Mouse (Mus musculus) large intestine, adult 2 months (tissue): Measurements from ENCODE around the gene Cd47. TPM values are rescaled to one million over a fixed set of nuclear protein-coding genes. Genes with fewer than 3 reads are reported as not detected.

Experiments
- DNase-seq: peaks from one replicate; pipeline ENCODE4 v3.0.0-alpha.2; 2012; ENCODE audit warnings: low read depth, low spot score
- WGBS: fragments of 180-500 bp; shearing (Covaris S2); methylation state at CpG from one replicate; pipeline ENCODE4 v1.1.7; 2018; 5-methylcytosine and 5-hydroxymethylcytosine counted together
- polyA plus RNA-seq: library from polyadenylated mRNA; depleted of rRNA; stranded (reverse); fragments of >200 nt; gene quantifications from 2 replicates; pipeline ENCODE4 v1.2.3, GENCODE M21; 2012

The Cd47 gene
- polyA plus RNA-seq, 1 experiment = 57.3 TPM

DNA sequence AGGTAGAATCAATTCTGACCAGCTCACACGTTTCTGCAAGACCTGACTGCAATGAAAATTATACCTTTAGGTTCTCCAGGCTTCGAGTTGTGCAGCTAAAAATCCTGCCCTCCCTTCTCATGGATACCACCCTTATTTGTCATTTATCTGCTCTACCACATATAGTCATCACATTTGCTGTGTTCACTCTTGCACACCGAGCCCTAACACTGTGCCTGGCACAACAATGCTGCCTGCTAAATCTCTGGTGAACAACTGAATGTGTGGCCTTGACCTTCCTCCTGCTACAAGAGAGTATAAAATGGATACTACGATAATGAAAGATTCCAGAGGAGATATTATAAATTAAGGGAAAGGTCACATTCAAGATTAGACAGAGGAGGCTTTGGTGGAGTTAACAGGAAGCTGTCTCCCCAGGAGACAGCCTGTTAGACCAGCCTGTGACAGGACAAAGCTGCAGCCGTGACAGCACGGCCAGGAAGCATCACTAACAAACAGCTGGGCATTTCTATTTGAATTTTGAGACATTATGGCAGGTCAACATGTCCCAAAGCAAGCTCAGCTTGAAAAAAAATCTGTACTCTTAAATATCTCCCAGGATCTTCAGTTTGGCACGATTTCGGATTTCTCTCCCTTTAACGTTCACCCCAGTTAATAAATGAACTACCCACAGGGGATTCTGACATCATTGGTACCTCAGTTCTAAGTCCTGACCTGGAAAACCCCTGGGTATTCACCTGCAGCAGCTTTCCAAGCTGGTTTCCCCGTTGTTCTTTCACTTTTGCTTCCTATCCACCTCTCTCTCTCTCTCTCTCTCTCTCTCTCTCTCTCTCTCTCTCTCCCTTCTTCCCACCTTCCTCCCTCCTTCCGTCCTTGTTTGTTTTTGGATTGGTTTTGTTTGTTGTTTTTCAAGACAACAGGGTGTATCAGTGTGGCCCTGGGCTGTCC is 137.2 kb downstream of the Cd47 start:
- WGBS = 28% methylated on average over 11 of the region's 11 CpGs
- no peak for DNase-seq

DNA sequence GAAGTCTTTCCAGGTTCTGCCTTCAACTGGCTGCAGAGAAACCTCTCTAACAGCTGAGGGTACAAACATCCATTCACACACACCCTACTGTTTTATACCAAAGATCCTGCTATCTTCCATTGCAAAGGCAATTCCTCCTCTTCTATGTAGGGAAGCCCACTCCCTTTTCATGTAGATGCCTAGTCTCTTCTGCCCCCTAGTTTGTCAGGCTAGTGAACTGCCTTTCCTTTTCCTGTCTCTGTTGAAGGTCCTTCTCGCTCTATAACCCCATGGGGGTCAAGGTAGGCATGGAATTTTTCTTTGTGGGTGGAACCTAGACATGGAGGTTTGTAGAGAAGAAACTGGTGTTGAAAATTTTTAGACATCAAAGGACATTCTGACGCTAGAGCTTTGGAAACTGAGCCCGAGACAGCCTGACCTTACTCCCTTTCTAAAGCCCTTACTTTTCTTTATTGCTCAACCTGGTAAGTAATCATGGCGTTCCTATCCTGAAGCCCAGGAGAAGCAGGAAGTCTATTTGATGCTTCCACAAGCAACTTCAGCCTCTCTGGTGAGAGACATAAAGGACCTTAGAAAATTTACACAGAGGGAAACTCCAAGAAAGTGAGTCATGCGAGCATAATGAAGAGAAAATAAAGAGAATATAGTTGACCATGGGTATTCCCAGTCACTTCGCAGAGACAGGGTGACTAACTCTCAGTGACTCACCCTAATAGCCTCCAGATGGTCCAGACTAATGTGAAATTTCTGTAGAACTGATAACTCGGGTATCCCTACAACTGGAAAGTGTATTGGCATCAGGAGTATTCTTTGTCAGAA is 138.4 kb downstream of the Cd47 start:
- DNase-seq = no peak
- 74% methylated on average over 7 of the region's 7 CpGs for WGBS

DNA sequence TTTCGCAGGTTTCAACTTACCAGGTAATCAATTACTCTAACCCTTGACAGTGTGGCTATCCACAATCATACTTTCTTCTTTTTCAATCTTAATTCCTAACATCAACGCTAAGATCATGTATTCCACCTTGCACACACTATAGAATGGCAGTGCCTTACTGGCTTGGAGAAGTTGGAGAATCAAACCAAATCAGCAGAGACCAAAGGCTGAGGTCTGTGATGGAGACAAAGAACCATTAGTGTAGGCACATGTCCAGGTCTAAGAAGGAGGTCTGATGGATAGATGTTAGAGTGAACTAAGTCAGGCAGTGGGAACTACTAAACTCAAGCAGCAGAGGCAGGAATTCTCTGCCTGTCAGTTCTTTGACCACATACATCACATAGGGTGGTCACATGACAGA is 139.0 kb downstream of the Cd47 start:
- WGBS = 98% methylated on average over 2 of the region's 2 CpGs
- DNase-seq = no peak

DNA sequence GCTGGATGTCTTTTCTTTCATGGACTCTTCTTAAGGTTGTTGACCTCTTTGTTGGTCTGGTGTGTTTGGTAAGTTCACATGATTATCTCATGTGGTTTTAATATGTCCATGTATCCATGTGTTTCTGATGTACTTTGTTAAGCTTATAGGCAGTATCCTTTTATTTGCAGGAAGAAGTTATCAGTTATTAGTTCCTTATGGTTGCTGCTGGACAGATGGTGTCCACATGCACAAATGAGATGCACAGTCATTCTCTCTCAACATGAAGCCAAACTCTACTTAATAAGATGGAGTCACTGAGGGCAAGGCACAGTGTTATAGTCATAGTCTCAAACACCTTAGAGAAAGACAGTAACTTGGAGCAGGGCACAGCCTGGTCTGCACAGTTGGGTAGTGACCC is 140.1 kb downstream of the Cd47 start:
- no peak for DNase-seq

DNA sequence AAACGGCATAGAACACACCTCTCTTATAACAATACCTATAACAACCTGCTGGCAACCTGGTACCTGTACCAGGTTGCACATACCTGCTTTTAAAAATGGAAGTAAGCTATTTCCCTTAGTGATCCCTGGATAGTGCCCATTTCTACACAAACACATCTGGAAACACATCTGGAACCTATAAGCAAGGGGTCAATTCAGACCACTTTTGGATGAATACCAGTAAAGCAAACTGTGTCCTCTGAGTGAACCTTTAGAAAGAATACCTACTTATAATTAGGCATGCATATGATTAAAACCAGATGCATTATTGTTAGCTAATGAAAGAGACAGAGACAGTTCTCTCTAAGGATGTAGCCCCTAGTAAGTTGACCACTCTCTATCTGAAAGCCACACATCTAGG is 140.7 kb downstream of the Cd47 start:
- DNase-seq = no peak
- 83% methylated on average over 1 of the region's 1 CpGs for WGBS

DNA sequence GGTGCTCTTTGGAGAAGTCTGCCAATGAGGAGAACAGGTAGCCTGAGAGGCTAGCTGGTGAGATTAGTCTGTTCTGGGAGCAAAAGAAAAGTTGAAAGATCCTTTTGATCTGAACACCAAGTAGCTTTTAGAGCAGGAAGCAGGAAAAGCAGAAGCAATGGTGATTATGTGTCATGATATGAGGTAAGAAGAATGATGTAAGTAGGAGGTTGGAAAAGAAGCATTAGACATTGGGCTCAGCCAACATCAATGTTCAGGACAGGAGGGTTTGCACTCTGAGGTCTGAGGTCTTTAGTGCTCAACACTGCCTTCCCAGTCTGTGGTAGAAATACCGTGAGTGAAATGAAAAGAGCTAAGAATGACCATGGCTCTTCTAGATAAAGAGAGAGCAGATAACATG is 143.4 kb downstream of the Cd47 start:
- no peak for DNase-seq
- WGBS = 94% methylated on average over 1 of the region's 1 CpGs

DNA sequence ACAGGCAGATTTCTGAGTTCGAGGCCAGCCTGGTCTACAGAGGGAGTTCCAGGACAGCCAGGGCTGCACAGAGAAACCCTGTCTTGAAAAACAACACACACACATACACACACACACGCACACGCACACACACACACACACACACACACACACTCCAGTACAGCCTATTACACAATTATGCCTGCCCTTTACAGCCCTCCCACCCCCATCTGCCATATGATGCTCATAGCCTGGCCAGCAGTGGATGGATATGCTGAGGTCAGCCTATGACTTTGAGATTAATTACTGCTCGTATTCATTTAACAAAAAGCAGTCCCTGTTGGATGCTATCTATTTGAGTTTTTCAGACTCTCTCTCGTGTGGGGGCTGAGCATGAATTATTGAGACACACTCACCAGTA is 144.8 kb downstream of the Cd47 start:
- WGBS = 82% methylated on average over 5 of the region's 5 CpGs
- no peak for DNase-seq

DNA sequence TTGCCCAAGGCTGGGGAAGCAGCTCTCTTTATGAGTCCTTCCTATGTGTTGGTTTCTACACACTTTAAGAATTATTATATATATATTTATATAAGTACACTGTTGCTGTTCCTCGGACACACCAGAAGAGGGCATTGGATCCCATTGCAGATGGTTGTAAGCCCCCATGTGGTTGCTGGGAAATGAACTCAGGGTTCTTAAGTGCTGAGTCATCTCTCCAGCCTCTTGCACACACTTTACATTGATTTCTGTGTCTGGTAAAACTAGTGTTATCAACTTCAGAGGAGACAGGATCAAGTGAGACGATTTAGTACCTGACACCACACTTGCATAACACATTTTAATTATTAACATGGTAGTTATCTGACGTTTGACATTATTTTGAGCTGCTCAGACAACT is 146.7 kb downstream of the Cd47 start:
- WGBS = 63% methylated on average over 3 of the region's 3 CpGs

DNA sequence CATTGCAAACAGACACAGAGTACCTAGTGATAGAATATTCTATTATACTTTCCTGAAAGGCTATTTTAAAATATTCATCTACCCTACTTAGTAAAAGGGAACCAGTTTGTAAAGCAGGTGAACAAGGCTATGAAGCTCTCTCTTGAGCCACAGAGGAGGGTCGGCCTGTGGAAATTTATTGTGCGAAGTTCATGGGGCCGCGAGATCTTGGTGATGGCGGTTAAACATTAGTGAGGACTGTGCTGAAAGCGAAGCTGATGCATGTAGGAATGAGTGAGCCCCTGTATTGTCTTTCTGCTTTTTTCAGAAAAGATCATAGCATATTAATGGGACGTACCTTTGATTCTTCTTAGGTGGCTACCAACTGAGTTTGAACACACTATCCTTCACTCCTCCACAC is 147.3 kb downstream of the Cd47 start:
- WGBS = 84% methylated on average over 7 of the region's 7 CpGs
- DNase-seq = no peak

More for the DNA sequence above, 146.7 kb downstream of the Cd47 start:
- DNase-seq = no peak

DNA sequence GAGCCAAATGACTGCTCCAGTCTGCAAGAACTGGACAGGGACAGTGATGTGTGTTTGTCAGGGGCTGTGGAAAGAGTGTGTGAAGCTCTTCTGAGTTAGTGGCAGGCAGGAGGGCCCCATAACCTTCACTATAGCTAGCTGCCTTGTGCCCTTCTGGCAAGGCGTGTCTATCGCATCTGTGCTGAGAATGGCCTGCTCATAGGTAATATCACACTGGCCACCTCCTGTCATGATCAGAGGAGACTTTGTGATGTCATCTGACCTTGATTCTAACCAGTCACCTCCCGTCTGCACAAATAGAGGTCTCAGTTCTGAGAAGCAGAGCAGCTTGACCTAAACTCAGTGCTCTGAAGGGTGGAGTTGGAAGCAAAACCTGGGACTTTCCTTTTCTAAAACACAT is 148.0 kb downstream of the Cd47 start:
- WGBS = 39% methylated on average over 3 of the region's 3 CpGs
- DNase-seq = no peak

DNA sequence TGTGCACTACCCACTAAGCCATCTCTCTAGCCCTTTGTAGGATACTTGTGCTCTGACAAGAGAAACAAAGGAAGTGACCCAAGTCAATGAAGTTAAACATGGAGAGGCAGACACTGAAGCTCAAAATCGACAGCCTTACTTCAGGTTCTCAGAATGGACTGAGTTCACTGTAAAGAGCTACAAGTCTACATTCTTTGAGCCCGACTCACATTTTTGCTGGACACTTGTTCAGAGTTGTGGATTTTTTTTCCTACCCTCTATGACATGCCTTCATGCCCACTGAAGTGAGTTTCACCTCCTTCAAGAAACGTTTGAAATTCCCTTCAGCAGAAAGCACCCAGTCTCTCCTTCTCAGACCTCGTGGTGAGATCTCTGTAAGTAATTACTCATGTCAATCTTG is 148.9 kb downstream of the Cd47 start:
- no peak for DNase-seq
- WGBS = 74% methylated on average over 4 of the region's 4 CpGs

DNA sequence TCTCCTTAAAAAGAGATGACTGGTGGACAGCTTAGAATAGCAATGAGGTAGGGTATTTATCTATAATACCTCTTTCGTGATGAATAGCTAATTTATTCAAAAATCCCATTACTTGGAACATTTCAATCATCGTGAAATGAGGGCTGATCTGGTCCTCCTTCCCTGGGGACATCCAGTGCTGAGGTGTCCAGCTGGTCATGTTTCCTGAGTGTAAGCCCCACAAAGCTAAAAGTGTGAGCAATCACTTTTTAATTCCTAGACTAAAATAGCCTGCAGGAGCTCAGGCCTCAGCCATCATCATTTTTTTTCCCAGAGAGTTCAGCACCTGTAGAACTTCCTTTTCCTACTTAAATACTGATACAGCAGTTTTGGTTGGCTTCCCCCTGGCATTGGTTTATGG is 150.0 kb downstream of the Cd47 start:
- no peak for DNase-seq
- WGBS = 85% methylated on average over 2 of the region's 2 CpGs

DNA sequence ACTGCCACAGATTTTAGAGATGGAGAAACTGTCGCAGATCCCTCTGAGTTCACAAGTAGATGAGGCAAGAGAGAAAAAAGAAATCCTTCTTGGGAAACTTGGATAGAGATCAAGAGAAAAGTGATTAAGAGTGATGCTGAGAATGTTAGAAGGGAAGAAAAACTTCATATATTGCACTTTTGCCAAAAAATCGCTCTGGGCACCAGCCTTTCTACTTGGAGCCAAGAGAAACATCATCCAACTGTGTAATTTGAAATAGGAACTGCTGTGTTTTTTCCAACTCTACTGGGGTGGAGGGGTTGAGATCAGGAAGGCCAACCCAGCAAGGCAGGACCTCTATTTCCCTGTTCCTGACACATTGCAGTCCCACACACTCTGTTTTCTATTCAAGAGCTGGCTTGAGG is 151.0 kb downstream of the Cd47 start:
- 83% methylated on average over 2 of the region's 2 CpGs for WGBS
- DNase-seq = no peak

DNA sequence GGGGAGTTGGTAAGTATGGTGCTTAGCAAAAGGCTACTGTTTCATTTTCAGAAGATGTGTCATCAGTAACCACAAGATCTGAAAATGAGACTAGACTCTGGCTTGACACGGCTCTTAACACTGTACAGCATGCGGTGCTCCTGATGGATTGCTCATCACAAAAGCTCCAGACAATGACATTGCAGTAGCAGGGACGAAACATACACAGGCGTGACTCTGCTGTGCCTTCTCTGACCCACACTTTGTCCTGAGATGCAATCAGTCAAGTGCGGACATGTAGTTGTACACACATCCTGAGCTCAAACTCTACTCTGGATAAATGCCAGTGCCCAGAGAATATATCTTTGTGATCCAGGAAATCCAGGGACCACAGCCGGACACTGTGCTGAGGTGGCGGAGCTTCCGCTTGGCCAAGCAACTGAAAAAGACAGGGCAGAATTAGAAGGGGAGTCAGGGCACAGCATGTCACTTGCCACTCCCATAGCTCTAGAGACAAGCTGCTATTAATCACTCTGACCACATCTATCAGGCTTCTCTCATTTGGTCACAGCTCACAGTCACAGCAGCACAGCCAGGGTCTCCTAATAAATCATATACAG is 151.7 kb downstream of the Cd47 start:
- 80% methylated on average over 8 of the region's 8 CpGs for WGBS

DNA sequence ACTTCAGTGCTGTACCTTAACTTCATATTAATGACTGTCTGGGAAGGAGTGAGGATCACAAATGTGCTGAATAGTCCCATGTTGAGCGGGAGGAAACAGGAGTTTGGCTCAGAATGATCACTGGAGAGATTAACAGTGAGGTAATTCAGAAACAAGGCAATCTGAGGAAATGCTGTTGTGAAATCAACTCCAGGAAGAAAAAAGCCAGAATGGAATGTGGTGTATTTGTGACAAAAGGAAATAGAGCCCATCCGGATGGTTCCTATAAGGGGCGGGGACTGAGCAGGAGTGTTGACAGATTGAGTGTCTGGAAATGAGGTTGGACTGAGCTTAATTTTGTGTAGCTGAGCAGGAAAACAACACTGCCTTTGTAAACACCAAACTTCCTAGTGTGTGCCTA is 153.5 kb downstream of the Cd47 start:
- WGBS = 40% methylated on average over 3 of the region's 3 CpGs

More for the DNA sequence above, 151.7 kb downstream of the Cd47 start:
- DNase-seq = no peak

DNA sequence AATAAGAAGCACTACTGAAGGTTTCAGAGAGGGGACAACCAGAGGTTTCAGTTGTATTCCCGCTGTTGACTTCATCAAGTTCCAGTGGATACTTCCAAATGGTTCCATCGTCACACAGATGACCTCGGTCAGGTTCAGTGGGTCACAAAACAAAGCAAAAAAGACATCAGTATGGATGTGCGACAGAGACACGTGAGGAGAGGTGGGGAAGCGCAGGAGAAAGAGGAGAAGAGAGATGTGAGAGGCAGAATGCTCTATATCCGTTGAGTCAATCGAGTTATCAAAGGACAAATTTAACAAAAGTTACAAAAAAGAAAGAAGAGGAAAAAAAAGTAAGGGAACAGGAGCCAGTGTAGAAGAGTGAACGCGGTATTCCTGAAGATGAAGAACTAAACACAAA is 154.6 kb downstream of the Cd47 start:
- 97% methylated on average over 10 of the region's 10 CpGs for WGBS
- DNase-seq = no peak

More for the DNA sequence above, 153.5 kb downstream of the Cd47 start:
- no peak for DNase-seq

DNA sequence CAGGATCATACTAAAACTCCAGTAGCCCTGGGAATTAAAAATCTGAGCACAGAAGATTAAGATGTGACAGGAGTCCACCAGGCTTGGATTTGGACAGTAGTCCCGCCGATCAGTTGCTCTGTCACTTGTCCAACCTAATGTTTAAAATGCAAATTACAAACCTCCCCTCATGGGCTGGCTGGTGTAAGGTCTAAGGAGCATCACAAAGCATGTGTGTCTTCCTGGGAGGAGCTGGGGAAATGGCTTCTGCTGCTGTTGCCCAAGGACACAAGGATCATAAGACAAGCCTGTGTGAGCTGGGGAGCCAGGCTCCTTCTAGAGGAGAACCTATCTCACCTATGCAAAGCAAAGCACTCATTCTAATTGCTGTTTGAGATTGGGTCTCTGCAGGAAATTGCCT is 155.0 kb downstream of the Cd47 start:
- 93% methylated on average over 2 of the region's 2 CpGs for WGBS
- no peak for DNase-seq

DNA sequence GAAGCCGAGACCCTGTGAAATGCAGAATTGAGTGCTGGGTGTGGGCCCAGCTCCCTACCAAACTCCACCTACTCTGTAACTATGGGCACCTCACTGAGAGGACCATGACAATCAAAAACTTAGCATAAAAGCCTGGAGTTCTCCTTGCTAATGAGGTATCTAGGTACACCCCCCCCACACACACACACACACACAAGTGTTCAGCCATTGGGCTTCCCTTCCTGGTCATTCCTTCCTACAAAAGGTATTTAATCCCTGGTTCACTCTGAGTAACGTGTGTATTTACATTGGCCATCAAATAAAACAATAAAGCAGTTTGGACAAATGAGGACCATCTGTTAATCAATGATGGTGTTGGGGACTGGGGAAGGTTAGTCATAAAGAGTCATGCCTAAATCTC is 155.6 kb downstream of the Cd47 start:
- WGBS = 61% methylated on average over 2 of the region's 2 CpGs
- DNase-seq = no peak

DNA sequence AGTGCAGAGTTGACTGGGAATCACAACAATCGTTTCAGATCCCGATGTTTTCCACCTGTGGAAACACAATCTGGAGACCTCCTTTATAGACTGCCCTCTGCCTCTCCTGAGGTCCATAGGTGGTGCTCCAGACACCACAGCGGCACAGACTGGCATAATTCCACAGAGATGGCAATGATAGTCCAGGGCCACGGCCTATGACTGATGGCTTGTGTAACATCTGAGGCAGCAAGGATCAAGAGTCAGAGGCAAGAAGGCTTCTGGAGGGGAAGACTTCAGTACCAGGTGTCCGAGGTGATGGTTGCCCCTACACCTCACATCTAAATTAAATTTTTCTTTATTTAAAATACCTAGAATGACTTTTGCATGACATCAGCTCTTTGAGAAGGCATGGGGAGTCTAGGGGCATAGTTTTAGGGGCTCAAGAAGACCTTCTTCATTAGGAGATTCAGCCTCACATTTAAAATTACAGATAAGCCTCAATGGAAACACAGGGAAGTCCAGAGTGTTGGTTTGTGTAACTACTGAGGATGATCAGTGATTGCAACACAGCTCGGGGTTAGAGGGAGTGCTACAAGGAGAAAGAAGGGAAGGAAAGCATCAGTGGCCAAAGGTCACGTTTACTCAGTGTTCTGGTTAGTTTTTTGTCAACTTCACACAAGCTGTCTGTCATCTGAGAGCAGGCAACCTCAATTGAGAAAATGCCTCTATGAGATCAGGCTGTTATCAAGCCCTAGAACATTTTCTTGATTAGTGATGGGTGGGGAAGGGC is 156.4 kb downstream of the Cd47 start:
- WGBS = 79% methylated on average over 7 of the region's 7 CpGs

More for the DNA sequence above, 156.4 kb downstream of the Cd47 start:
- no peak for DNase-seq
